Mouse (Mus musculus) lung, adult 18-20 months (tissue): Measurements from ENCODE around the gene Smpd3.
A peak's percentile ranks its signal among the peaks of the same experiment; 100 is the strongest.

Experiments used
- DNase-seq, 2 experiments: peaks; one replicate each; pipeline ENCODE4 v3.0.0; 2022; ENCODE audit warnings: mixed read lengths in 2 of 2

Smpd3 gene

GRCm38 (mm10) chr8:106288732-106289131 lies 49.1 kb downstream of the Smpd3 start:
- no peak for DNase-seq

- no peak for DNase-seq
These were observed 50.3 kb downstream of the Smpd3 start for GRCm38 (mm10) chr8:106287445-106287844.

- DNase-seq, result no peak
These were observed 56.9 kb downstream of the Smpd3 start for GRCm38 (mm10) chr8:106280844-106281243.

- DNase-seq, result no peak
These were observed 57.6 kb downstream of the Smpd3 start for GRCm38 (mm10) chr8:106280154-106280553.

- no peak for DNase-seq
These were observed 59.3 kb downstream of the Smpd3 start for GRCm38 (mm10) chr8:106278367-106279042.

- DNase-seq, result peak in 1 of 2 experiments; percentile 33
These were observed 61.0 kb downstream of the Smpd3 start for GRCm38 (mm10) chr8:106276709-106277317.

- no peak for DNase-seq
These were observed 64.3 kb downstream of the Smpd3 start for GRCm38 (mm10) chr8:106273468-106273867.

- DNase-seq, result no peak
These were observed 66.4 kb downstream of the Smpd3 start for GRCm38 (mm10) chr8:106271378-106271777.

GRCm38 (mm10) chr8:106270804-106271203 lies 67.0 kb downstream of the Smpd3 start:
- no peak for DNase-seq

GRCm38 (mm10) chr8:106268710-106269346 lies 69.0 kb downstream of the Smpd3 start:
- peak; percentile 15 to 42 for DNase-seq

- no peak for DNase-seq
These were observed 72.4 kb downstream of the Smpd3 start for GRCm38 (mm10) chr8:106265398-106265797.

- DNase-seq, result no peak
These were observed 73.9 kb downstream of the Smpd3 start for GRCm38 (mm10) chr8:106263928-106264327.

- DNase-seq, result no peak
These were observed 75.4 kb downstream of the Smpd3 start for GRCm38 (mm10) chr8:106262343-106262742.

- DNase-seq, result no peak
These were observed 76.9 kb downstream of the Smpd3 start for GRCm38 (mm10) chr8:106260894-106261293.

- no peak for DNase-seq
These were observed 78.1 kb downstream of the Smpd3 start for GRCm38 (mm10) chr8:106259579-106260255.

- peak in 1 of 2 experiments; percentile 4 for DNase-seq
These were observed 79.6 kb downstream of the Smpd3 start for GRCm38 (mm10) chr8:106258169-106258568.

GRCm38 (mm10) chr8:106250186-106250585 lies 87.6 kb downstream of the Smpd3 start:
- DNase-seq, result no peak

- no peak for DNase-seq
These were observed 100.7 kb downstream of the Smpd3 start for GRCm38 (mm10) chr8:106237106-106237505.

GRCm38 (mm10) chr8:106234567-106235261 lies 103.1 kb downstream of the Smpd3 start:
- no peak for DNase-seq

GRCm38 (mm10) chr8:106232751-106233150 lies 105.0 kb downstream of the Smpd3 start:
- no peak for DNase-seq

- DNase-seq, result no peak
These were observed 106.3 kb downstream of the Smpd3 start for GRCm38 (mm10) chr8:106231536-106231935.

- peak; percentile 32 to 36 for DNase-seq
These were observed 111.2 kb downstream of the Smpd3 start for GRCm38 (mm10) chr8:106226589-106226988.

- no peak for DNase-seq
These were observed 118.2 kb downstream of the Smpd3 start for GRCm38 (mm10) chr8:106219620-106220019.
